Mouse (Mus musculus) B cell, adult 2 months (primary cell): ENCODE data around the gene Olfr1427.
"Not testable (repeated sequence)": the region's sequence is repeated elsewhere in the genome, so short reads cannot be mapped to it uniquely, and the experiment has no call there.

ENCODE experiments used
- DNase-seq, 2 experiments: peaks; one replicate each; pipeline ENCODE4 v3.0.0; 2022

Olfr1427 gene

GRCm38 (mm10) chr19:12103234-12103633 lies at the start of gene Olfr1427:
TSS of gene Olfr1427 (minus strand) at chr19:12103334.
- DNase-seq = no peak

- no peak for DNase-seq
Measured at GRCm38 (mm10) chr19:12145452-12145851, 42.3 kb upstream of the Olfr1427 start.

- DNase-seq = no peak
Measured at GRCm38 (mm10) chr19:12143356-12143755, 40.2 kb upstream of the Olfr1427 start.

GRCm38 (mm10) chr19:12134289-12134688 lies 31.2 kb upstream of the Olfr1427 start:
- no peak for DNase-seq

GRCm38 (mm10) chr19:12123103-12123502 lies 20.0 kb upstream of the Olfr1427 start, which contains the start of gene Olfr76:
TSS of gene Olfr76 (minus strand) at chr19:12123203.
- DNase-seq = no peak

GRCm38 (mm10) chr19:12116464-12116863 lies 13.3 kb upstream of the Olfr1427 start:
- DNase-seq = no peak

DNA sequence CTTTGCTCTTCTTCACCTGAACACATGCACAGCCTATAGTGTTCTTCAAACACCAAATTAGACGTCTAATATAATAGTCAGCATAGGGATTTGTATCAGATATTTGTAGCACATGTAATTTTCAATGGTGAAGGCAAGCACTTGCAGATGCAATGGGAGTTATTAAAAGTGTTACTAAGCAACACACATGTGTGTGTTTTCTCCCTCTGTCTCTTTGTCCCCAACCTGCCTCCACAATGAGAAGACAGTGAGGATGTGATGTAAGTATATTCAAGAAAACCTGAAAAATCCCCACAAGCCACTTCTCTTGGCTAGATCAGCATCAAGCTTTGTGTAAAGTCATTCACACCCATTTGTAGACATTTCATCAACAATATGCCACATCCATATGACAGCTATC lies 12.7 kb upstream of the Olfr1427 start, which contains the start of gene Olfr1428:
Olfr1428 (minus strand) TSS at position 101 of the 400 bp plus-strand sequence.
- DNase-seq = no peak

GRCm38 (mm10) chr19:12113807-12114206 lies 10.7 kb upstream of the Olfr1427 start:
- no peak for DNase-seq

GRCm38 (mm10) chr19:12104541-12104940 lies 1.4 kb upstream of the Olfr1427 start:
- DNase-seq = no peak

- no peak for DNase-seq
Measured at GRCm38 (mm10) chr19:12091913-12092312, 11.2 kb downstream of the Olfr1427 start, which contains the start of gene Olfr1426. TSS of gene Olfr1426 (minus strand) at chr19:12092013.

- DNase-seq = not testable (repeated sequence)
Measured at GRCm38 (mm10) chr19:12077631-12078030, 25.5 kb downstream of the Olfr1427 start, which contains the start of gene Olfr1425. TSS of gene Olfr1425 (minus strand) at chr19:12077731.

DNA sequence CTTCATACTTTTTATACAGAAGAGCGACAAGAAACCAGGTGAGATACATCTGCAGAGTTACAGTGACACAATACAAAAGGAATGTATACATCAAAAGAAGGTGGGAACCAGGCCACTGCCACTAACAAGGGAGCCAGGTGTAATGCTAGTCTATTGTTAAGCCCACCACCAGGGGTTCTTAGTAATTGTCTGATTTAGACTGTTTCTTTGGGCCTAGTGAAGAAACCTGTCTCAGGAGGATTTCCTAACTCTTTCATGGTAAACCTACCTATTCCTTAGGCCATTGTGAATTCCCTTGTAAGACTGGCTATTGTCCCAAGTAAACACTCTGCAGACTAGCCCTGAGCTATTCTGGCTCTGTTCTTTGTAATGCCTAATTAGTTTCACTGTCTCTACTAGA lies 33.6 kb downstream of the Olfr1427 start:
- DNase-seq = not testable (repeated sequence)

DNA sequence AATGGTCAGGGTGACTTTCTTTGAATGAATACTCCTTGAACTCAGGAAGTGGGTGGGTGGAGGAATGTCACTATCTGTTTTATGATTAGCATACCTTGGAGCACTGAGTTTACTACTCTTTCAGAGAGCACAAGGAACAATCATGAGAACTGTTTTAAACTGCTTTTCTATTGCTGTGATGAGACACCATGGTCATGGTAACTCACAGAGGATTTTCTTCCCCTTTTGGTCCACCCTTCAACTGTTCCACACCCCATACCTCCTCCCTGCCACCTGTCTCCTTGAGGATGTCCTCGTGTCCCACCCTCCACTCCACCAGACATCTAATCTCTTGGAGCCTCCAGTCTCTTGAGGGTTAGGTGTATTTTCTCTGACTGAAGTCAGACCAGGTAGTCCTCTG lies 35.3 kb downstream of the Olfr1427 start:
- DNase-seq = not testable (repeated sequence)

- not testable (repeated sequence) for DNase-seq
Measured at GRCm38 (mm10) chr19:12062582-12062981, 40.6 kb downstream of the Olfr1427 start, which contains the start of gene Olfr1424. TSS of gene Olfr1424 (minus strand) at chr19:12062682.
